Mouse (Mus musculus) ES-Bruce4 (cell line): ENCODE measurements around the gene Ttc37. TPM values are rescaled to one million over a fixed set of nuclear protein-coding genes. Genes with fewer than 3 reads are reported as not detected.

Source experiments
- H3K27ac ChIP-seq: 2 replicates; pipeline ENCODE4 v1.5.1; 2012; ENCODE audit warnings: low read length, inconsistent platforms; ENCODE audit not compliant: insufficient read depth
- H3K27me3 ChIP-seq: 2 replicates; pipeline ENCODE4 v1.6.1; 2012; ENCODE audit warnings: mild to moderate bottlenecking, low read length, inconsistent platforms; ENCODE audit not compliant: control insufficient read depth, poor library complexity, insufficient read depth, severe bottlenecking
- H3K36me3 ChIP-seq: 2 replicates; pipeline ENCODE4 v1.6.1; 2012; ENCODE audit warnings: inconsistent platforms, mild to moderate bottlenecking, low read length, moderate library complexity; ENCODE audit not compliant: control insufficient read depth, poor library complexity, insufficient read depth, severe bottlenecking
- H3K4me1 ChIP-seq: one replicate; pipeline ENCODE4 v1.8.1; 2011; ENCODE audit warnings: low read length; ENCODE audit not compliant: control insufficient read depth, insufficient read depth
- H3K4me3 ChIP-seq: 2 replicates; pipeline ENCODE4 v1.5.1; 2011; ENCODE audit warnings: low read depth, mild to moderate bottlenecking, low read length
- H3K9ac ChIP-seq: 2 replicates; pipeline ENCODE4 v1.6.1; 2012; ENCODE audit warnings: low read depth, mild to moderate bottlenecking, inconsistent platforms; ENCODE audit not compliant: poor library complexity, severe bottlenecking
- H3K9me3 ChIP-seq: replicated peaks from 2 replicates; pipeline ENCODE4 v1.6.1; 2012; ENCODE audit warnings: mild to moderate bottlenecking, low read length, inconsistent platforms; ENCODE audit not compliant: control insufficient read depth, poor library complexity, insufficient read depth, severe bottlenecking
- CTCF ChIP-seq: IDR thresholded peaks from one replicate; pipeline ENCODE4 v1.8.1; 2011; ENCODE audit warnings: low read depth, low read length
- EP300 ChIP-seq: IDR thresholded peaks from 2 replicates; pipeline ENCODE4 v1.6.1; 2011; ENCODE audit warnings: low read depth, low read length; ENCODE audit not compliant: insufficient read depth
- POLR2A ChIP-seq: IDR thresholded peaks from one replicate; pipeline ENCODE4 v1.8.1; 2011; ENCODE audit warnings: low read length; ENCODE audit not compliant: insufficient read depth
- polyA plus RNA-seq: library from polyadenylated mRNA; stranded (reverse); fragments of >200 nt; gene quantifications from 2 replicates; pipeline ENCODE4 v1.2.4, GENCODE M21; 2011; ENCODE audit warnings: low read depth; ENCODE audit not compliant: missing spikeins, insufficient read depth, insufficient read length

Ttc37 gene
- polyA plus RNA-seq, 1 experiment: 30.0 TPM

DNA sequence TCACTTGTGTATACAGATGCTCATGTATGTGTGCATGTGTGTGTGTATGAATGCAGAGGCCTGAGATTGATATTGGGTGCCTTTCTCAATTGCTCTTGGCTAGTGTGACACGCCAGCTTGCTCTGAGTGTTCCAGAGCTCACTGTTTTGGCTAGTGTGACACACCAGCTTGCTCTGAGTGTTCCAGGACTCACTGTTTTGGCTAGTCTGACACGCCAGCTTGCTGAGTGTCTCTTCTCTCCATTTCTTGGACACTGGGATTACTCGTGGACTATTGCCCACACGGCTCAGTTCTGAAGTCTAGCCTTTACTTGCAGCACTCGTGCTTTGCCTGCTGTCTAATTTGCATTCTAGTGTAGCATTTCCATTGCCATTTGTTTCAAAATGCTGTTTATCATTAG, 80.2 kb downstream of the Ttc37 start:
- no peaks in the 10 kb centered on the region for H3K27me3 ChIP-seq
- peaks cover 8% of the 10 kb centered on the region; the same call in 1 of the 2 replicates for H3K9me3 ChIP-seq
- H3K27ac ChIP-seq: no peak overlapping the region
- no peaks in the 10 kb centered on the region for H3K4me1 ChIP-seq
- H3K9ac ChIP-seq: no peak overlapping the region
- H3K36me3 ChIP-seq: peaks cover 2% of the 10 kb centered on the region; the same call in 1 of the 2 replicates
- no peak overlapping the region for H3K4me3 ChIP-seq
- no peak for TF ChIP-seq POLR2A
- no peak for TF ChIP-seq EP300
- TF ChIP-seq CTCF: no peak

- Histone ChIP-seq H3K9ac (no peak overlapping the region), H3K4me3 (no peak overlapping the region), H3K27me3 (no peaks in the 10 kb centered on the region), H3K4me1 (no peaks in the 10 kb centered on the region), H3K36me3 (peaks cover 4% of the 10 kb centered on the region; the same call in 1 of the 2 replicates), H3K27ac (no peak overlapping the region), H3K9me3 (no peaks in the 10 kb centered on the region)
- TF ChIP-seq CTCF (no peak), EP300 (no peak), POLR2A (no peak)
Observed at GRCm38 (mm10) chr13:76187651-76188050, 89.1 kb downstream of the Ttc37 start.

GRCm38 (mm10) chr13:76189190-76189589, 90.7 kb downstream of the Ttc37 start:
- Histone ChIP-seq H3K4me1 (no peaks in the 10 kb centered on the region), H3K27ac (no peak overlapping the region), H3K9ac (no peak overlapping the region), H3K36me3 (peaks cover 4% of the 10 kb centered on the region; the same call in 1 of the 2 replicates), H3K27me3 (no peaks in the 10 kb centered on the region), H3K4me3 (no peak overlapping the region), H3K9me3 (no peaks in the 10 kb centered on the region)
- no peak for TF ChIP-seq POLR2A
- TF ChIP-seq EP300: no peak
- TF ChIP-seq CTCF: no peak

DNA sequence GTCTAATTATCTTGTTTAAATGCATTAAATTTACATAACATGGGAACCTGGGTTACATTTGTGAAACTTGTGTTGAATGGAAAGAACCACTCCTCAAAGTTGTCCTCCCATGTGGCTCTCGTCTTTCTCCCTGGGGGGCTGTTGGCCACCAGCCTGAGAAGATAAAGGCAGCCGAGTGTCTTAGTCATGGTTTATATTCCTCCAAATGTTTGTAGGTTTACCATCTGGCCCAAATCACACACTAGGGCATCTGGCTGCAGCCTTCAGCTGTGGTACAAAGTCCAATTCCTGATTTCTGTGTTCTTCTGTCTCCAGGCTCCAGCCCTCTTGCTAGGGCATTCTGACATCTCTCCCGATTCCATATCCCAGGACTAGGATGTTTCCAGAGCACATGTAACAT, 91.7 kb downstream of the Ttc37 start:
- Histone ChIP-seq H3K27ac (no peak overlapping the region), H3K9me3 (no peaks in the 10 kb centered on the region), H3K9ac (no peak overlapping the region), H3K27me3 (no peaks in the 10 kb centered on the region), H3K4me3 (no peak overlapping the region), H3K4me1 (no peaks in the 10 kb centered on the region), H3K36me3 (peaks cover 2% of the 10 kb centered on the region; the same call in 1 of the 2 replicates)
- TF ChIP-seq POLR2A (no peak), CTCF (no peak), EP300 (no peak)

GRCm38 (mm10) chr13:76194937-76195336, 96.4 kb downstream of the Ttc37 start:
- Histone ChIP-seq H3K4me1 (no peaks in the 10 kb centered on the region), H3K36me3 (peaks cover 2% of the 10 kb centered on the region; the same call in 1 of the 2 replicates), H3K4me3 (no peak overlapping the region), H3K27ac (no peak overlapping the region), H3K9ac (no peak overlapping the region), H3K27me3 (no peaks in the 10 kb centered on the region), H3K9me3 (no peaks in the 10 kb centered on the region)
- no peak for TF ChIP-seq POLR2A
- no peak for TF ChIP-seq CTCF
- TF ChIP-seq EP300: no peak

- H3K9me3 ChIP-seq: no peaks in the 10 kb centered on the region
- H3K9ac ChIP-seq: no peak overlapping the region
- no peaks in the 10 kb centered on the region for H3K4me1 ChIP-seq
- H3K27me3 ChIP-seq: no peaks in the 10 kb centered on the region
- H3K27ac ChIP-seq: no peak overlapping the region
- H3K4me3 ChIP-seq: no peak overlapping the region
- TF ChIP-seq CTCF: no peak
- TF ChIP-seq EP300: no peak
- no peak for TF ChIP-seq POLR2A
- peaks cover 2% of the 10 kb centered on the region; the same call in 1 of the 2 replicates for H3K36me3 ChIP-seq
Observed at GRCm38 (mm10) chr13:76195431-76196138, 97.1 kb downstream of the Ttc37 start.
